Mouse (Mus musculus): ENCODE measurements around the gene Rusc2.

The Rusc2 gene

GRCm38 (mm10) chr4:43384541-43384940 lies 2.8 kb downstream of the Rusc2 start:
- no peak for DNase-seq (ENCODE audit: low read depth)

GRCm38 (mm10) chr4:43386932-43387331 lies 5.2 kb downstream of the Rusc2 start:
- no peak for DNase-seq (ENCODE audit: low read depth)

- no peak for DNase-seq (ENCODE audit: low read depth)
Observed at GRCm38 (mm10) chr4:43389390-43389789, 7.6 kb downstream of the Rusc2 start.

- no peak for DNase-seq (ENCODE audit: low read depth)
Observed at GRCm38 (mm10) chr4:43389845-43390440, 8.2 kb downstream of the Rusc2 start.

- DNase-seq (ENCODE audit: low read depth) = no peak
Observed at GRCm38 (mm10) chr4:43391521-43392050, 9.8 kb downstream of the Rusc2 start.

- no peak for DNase-seq (ENCODE audit: low read depth)
Observed at GRCm38 (mm10) chr4:43394345-43394891, 12.6 kb downstream of the Rusc2 start.

- no peak for DNase-seq (ENCODE audit: low read depth)
Observed at GRCm38 (mm10) chr4:43395147-43395546, 13.4 kb downstream of the Rusc2 start.

GRCm38 (mm10) chr4:43395836-43396235 lies 14.1 kb downstream of the Rusc2 start:
- no peak for DNase-seq (ENCODE audit: low read depth)

- no peak for DNase-seq (ENCODE audit: low read depth)
Observed at GRCm38 (mm10) chr4:43396381-43396780, 14.6 kb downstream of the Rusc2 start.

GRCm38 (mm10) chr4:43398014-43398413 lies 16.2 kb downstream of the Rusc2 start:
- no peak for DNase-seq (ENCODE audit: low read depth)

- DNase-seq (ENCODE audit: low read depth) = no peak
Observed at GRCm38 (mm10) chr4:43398829-43399331, 17.1 kb downstream of the Rusc2 start.

GRCm38 (mm10) chr4:43399391-43400131 lies 17.8 kb downstream of the Rusc2 start:
- no peak for DNase-seq (ENCODE audit: low read depth)

GRCm38 (mm10) chr4:43400976-43401375 lies 19.2 kb downstream of the Rusc2 start:
- DNase-seq (ENCODE audit: low read depth) = no peak

GRCm38 (mm10) chr4:43401486-43401885 lies 19.7 kb downstream of the Rusc2 start:
- no peak for DNase-seq (ENCODE audit: low read depth)

- no peak for DNase-seq (ENCODE audit: low read depth)
Observed at GRCm38 (mm10) chr4:43402212-43402611, 20.4 kb downstream of the Rusc2 start.

- no peak for DNase-seq (ENCODE audit: low read depth)
Observed at GRCm38 (mm10) chr4:43404697-43405096, 22.9 kb downstream of the Rusc2 start.

GRCm38 (mm10) chr4:43406162-43406971 lies 24.6 kb downstream of the Rusc2 start:
- DNase-seq (ENCODE audit: low read depth) = no peak

- DNase-seq (ENCODE audit: low read depth) = no peak
Observed at GRCm38 (mm10) chr4:43407071-43407920, 25.5 kb downstream of the Rusc2 start.

- no peak for DNase-seq (ENCODE audit: low read depth)
Observed at GRCm38 (mm10) chr4:43414761-43415160, 33.0 kb downstream of the Rusc2 start.

GRCm38 (mm10) chr4:43415221-43416070 lies 33.7 kb downstream of the Rusc2 start:
- no peak for DNase-seq (ENCODE audit: low read depth)

Measured in 416B (cell line).